In the genomic region with DNA sequence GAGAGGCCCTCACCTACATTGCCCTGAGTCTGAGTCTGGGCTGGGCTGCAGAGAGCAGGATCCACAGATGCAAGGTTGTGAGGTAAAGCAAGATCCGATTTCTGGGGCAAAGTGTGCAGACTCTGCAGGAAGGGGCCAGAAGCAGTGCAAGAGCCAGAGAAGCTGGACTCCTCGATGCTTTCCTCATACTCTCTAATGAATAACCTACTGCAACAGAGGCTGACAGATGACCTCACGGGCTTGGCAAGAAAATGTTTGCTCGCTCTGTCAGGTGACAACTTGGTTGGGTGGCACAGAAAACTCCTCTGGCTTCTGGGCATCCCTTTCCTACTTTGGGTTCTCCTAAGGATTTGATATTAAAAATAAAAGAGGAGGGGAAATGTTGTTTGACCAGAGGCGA, we compare ENCODE assay signal across 14 mouse cellular contexts. TPM values are rescaled to one million over a fixed set of nuclear protein-coding genes. Genes with fewer than 3 reads are reported as not detected.
DNase-seq lines count a peak whose midpoint lies in the region.
"Had no signal": no experiment of that assay in that cellular context is flagged by ENCODE, and none has a peak within 500 bp of the region (broad histone marks: within the 10 kb centered on the region; RNA-seq: fewer than 3 reads in every experiment).

No protein-coding gene starts in this region.

- intact Hi-C loops in heart, postnatal 14 days (cut with DNase I): no loop called here

- peak; percentile 87 for DNase-seq in heart, adult 11 months
- no peak for DNase-seq in heart, postnatal 14 days
- DNase-seq in kidney, postnatal 14 days: peak; percentile 22
- no peak for DNase-seq in kidney, adult 18-20 months
- peak; percentile 46 for DNase-seq in NIH3T3 (ENCODE audit: low read depth)
- peak; percentile 47 for DNase-seq in brain, adult 2 months (ENCODE audit: low read depth, low spot score)
- DNase-seq in spleen, adult 12 weeks (ENCODE audit: low spot score): no peak
- DNase-seq: B cell, adult 2 months; cerebellum, adult 8-10 months; gastrocnemius, postnatal 36 days; lung, embryonic 14.5 days; lung, postnatal 36 days; spleen, adult 18-20 months; thymus, postnatal 14 days had no signal

RNA-seq across cellular contexts. Expression of a gene that starts 51.6 kb away (rescaled TPM):
- total RNA-seq in heart, postnatal 14 days (2021): 1 to 10 TPM; 7.5 to 9.9 TPM

Comparison
In these comparisons a context has a peak if more than half of its experiments do, and no peak if none do; other contexts are left out.
1. DNase-seq: peak in heart, adult 11 months (single experiment), kidney, postnatal 14 days (single experiment), NIH3T3 (single experiment) and brain, adult 2 months (single experiment); none in heart, postnatal 14 days (0 of 2), kidney, adult 18-20 months (single experiment) and spleen, adult 12 weeks (single experiment).